Mouse (Mus musculus): ENCODE measurements at regions not wholly inside any gene's neighbourhood (a gene's known extent, or its start where the extent isn't known, plus 50 kb on each side); places are given as distances from the start of the nearest gene placed in this dataset.

- DNase-seq (ENCODE audit: low read depth, low spot score): no peak
- Histone ChIP-seq H3K27me3 (ENCODE audit: control insufficient read depth in 1 of 2, insufficient read depth in 2 of 2, low read length in 2 of 2) (no peaks in the 10 kb centered on the region), H3K27ac (ENCODE audit: control insufficient read depth, low read depth, low read length) (no peak overlapping the region), H3K36me3 (ENCODE audit: control insufficient read depth in 1 of 2, insufficient read depth in 2 of 2, low read length in 2 of 2) (no peaks in the 10 kb centered on the region), H3K9ac (ENCODE audit: control insufficient read depth, low read depth, low read length, poor library complexity, severe bottlenecking) (no peak overlapping the region), H3K4me3 (ENCODE audit: control insufficient read depth in 1 of 2, insufficient read depth in 1 of 2, low read depth in 2 of 2, low read length in 2 of 2) (no peak overlapping the region), H3K4me1 (ENCODE audit: control insufficient read depth in 1 of 2, insufficient read depth in 2 of 2, low read length in 2 of 2) (no peaks in the 10 kb centered on the region), H3K9me3 (replicated peaks; ENCODE audit: insufficient read depth, low read length) (no peaks in the 10 kb centered on the region), H3K79me2 (ENCODE audit: control insufficient read depth, insufficient read depth, low read length, poor library complexity) (no peaks in the 10 kb centered on the region)
- TF ChIP-seq RCOR1 (IDR thresholded peaks at IDR 0.05; ENCODE audit: low read depth, low read length) (no peak), MAZ (IDR thresholded peaks at IDR 0.05; ENCODE audit: low read depth, low read length) (no peak), GATA1 (IDR thresholded peaks at IDR 0.05; ENCODE audit: low read depth, low read length) (no peak)
These were observed 303.4 kb downstream of the Klf5 start for GRCm38 (mm10) chr14:99601900-99602299.

- Histone ChIP-seq H3K4me3 (ENCODE audit: control insufficient read depth in 1 of 2, insufficient read depth in 1 of 2, low read depth in 2 of 2, low read length in 2 of 2) (no peak overlapping the region), H3K36me3 (ENCODE audit: control insufficient read depth in 1 of 2, insufficient read depth in 2 of 2, low read length in 2 of 2) (no peaks in the 10 kb centered on the region), H3K9me3 (replicated peaks; ENCODE audit: insufficient read depth, low read length) (no peaks in the 10 kb centered on the region), H3K9ac (ENCODE audit: control insufficient read depth, low read depth, low read length, poor library complexity, severe bottlenecking) (no peak overlapping the region), H3K79me2 (ENCODE audit: control insufficient read depth, insufficient read depth, low read length, poor library complexity) (no peaks in the 10 kb centered on the region), H3K4me1 (ENCODE audit: control insufficient read depth in 1 of 2, insufficient read depth in 2 of 2, low read length in 2 of 2) (no peaks in the 10 kb centered on the region), H3K27me3 (ENCODE audit: control insufficient read depth in 1 of 2, insufficient read depth in 2 of 2, low read length in 2 of 2) (no peaks in the 10 kb centered on the region), H3K27ac (ENCODE audit: control insufficient read depth, low read depth, low read length) (no peak overlapping the region)
- TF ChIP-seq ZNF384 (IDR thresholded peaks at IDR 0.05; ENCODE audit: low read depth, low read length) (no peak), USF1 (IDR thresholded peaks at IDR 0.05; ENCODE audit: low read depth, low read length) (no peak), EP300 (IDR thresholded peaks at IDR 0.05; ENCODE audit: low read depth in 1 of 2, low read length in 2 of 2) (no peak)
- DNase-seq (ENCODE audit: low read depth, low spot score): no peak
These were observed 304.8 kb downstream of the Klf5 start for GRCm38 (mm10) chr14:99603257-99603656.

GRCm38 (mm10) chr14:99605351-99606100 is 307.0 kb downstream of the Klf5 start:
- TF ChIP-seq GABPA (IDR thresholded peaks at IDR 0.05; ENCODE audit: low read depth, low read length): no peak
- no peak for TF ChIP-seq RCOR1 (IDR thresholded peaks at IDR 0.05; ENCODE audit: low read depth, low read length)
- no peak for TF ChIP-seq HCFC1 (IDR thresholded peaks at IDR 0.05; ENCODE audit: low read depth, low read length)
- TF ChIP-seq GATA1 (IDR thresholded peaks at IDR 0.05; ENCODE audit: low read depth, low read length): no peak
- TF ChIP-seq KAT2A (conservative IDR thresholded peaks at IDR 0.05; ENCODE audit: low read depth, low read length): no peak
- no peak for TF ChIP-seq JUND (IDR thresholded peaks at IDR 0.05; ENCODE audit: low read depth, low read length)
- no peak for TF ChIP-seq NRF1 (IDR thresholded peaks at IDR 0.05; ENCODE audit: insufficient read depth, low read depth, low read length, poor library complexity, severe bottlenecking)
- TF ChIP-seq ZKSCAN1 (IDR thresholded peaks at IDR 0.05; ENCODE audit: low read depth, low read length): no peak
- TF ChIP-seq ZMIZ1 (IDR thresholded peaks at IDR 0.05; ENCODE audit: low read depth, low read length): no peak
- no peak for TF ChIP-seq MXI1 (IDR thresholded peaks at IDR 0.05; ENCODE audit: low read depth, low read length)
- no peak for TF ChIP-seq ETS1 (IDR thresholded peaks at IDR 0.05; ENCODE audit: low read depth, low read length)
- TF ChIP-seq MYB (IDR thresholded peaks at IDR 0.05; ENCODE audit: low read depth, low read length): no peak
- no peak for TF ChIP-seq USF2 (IDR thresholded peaks at IDR 0.05; ENCODE audit: borderline replicate concordance in 1 of 2, insufficient read depth in 1 of 2, low read depth in 1 of 2, low read length in 2 of 2)
- TF ChIP-seq CHD2 (IDR thresholded peaks at IDR 0.05; ENCODE audit: low read length): no peak
- no peak for TF ChIP-seq ELF1 (IDR thresholded peaks at IDR 0.05; ENCODE audit: low read depth, low read length)
- TF ChIP-seq USF1 (IDR thresholded peaks at IDR 0.05; ENCODE audit: low read depth, low read length): no peak
- no peak for TF ChIP-seq POLR2AphosphoS2 (IDR thresholded peaks at IDR 0.05; ENCODE audit: low read length)
- no peak for TF ChIP-seq MAZ (IDR thresholded peaks at IDR 0.05; ENCODE audit: low read depth, low read length)
- TF ChIP-seq NELFE (IDR thresholded peaks at IDR 0.05; ENCODE audit: low read depth, low read length): no peak
- no peak for TF ChIP-seq TBP (IDR thresholded peaks at IDR 0.05; ENCODE audit: low read depth, low read length)
- H3K9ac ChIP-seq (ENCODE audit: control insufficient read depth, low read depth, low read length, poor library complexity, severe bottlenecking): no peak overlapping the region
- H3K4me1 ChIP-seq (ENCODE audit: control insufficient read depth in 1 of 2, insufficient read depth in 2 of 2, low read length in 2 of 2): no peaks in the 10 kb centered on the region
- no peak overlapping the region for H3K27ac ChIP-seq (ENCODE audit: control insufficient read depth, low read depth, low read length)
- no peaks in the 10 kb centered on the region for H3K9me3 ChIP-seq (replicated peaks; ENCODE audit: insufficient read depth, low read length)
- H3K27me3 ChIP-seq (ENCODE audit: control insufficient read depth in 1 of 2, insufficient read depth in 2 of 2, low read length in 2 of 2): no peaks in the 10 kb centered on the region
- no peaks in the 10 kb centered on the region for H3K79me2 ChIP-seq (ENCODE audit: control insufficient read depth, insufficient read depth, low read length, poor library complexity)
- H3K4me3 ChIP-seq (ENCODE audit: control insufficient read depth in 1 of 2, insufficient read depth in 1 of 2, low read depth in 2 of 2, low read length in 2 of 2): no peak overlapping the region
- DNase-seq (ENCODE audit: low read depth, low spot score): no peak
- no peaks in the 10 kb centered on the region for H3K36me3 ChIP-seq (ENCODE audit: control insufficient read depth in 1 of 2, insufficient read depth in 2 of 2, low read length in 2 of 2)
